Mouse (Mus musculus) kidney, embryonic 14.5 days (tissue): ENCODE data around the gene Jmy. TPM values are rescaled to one million over a fixed set of nuclear protein-coding genes. Genes with fewer than 3 reads are reported as not detected.

Experiments used
- ATAC-seq: fragments of 200-750 bp; cut with Nextera tagmentation; 2 replicates; pipeline ENCODE4 v1.8.0; 2017; ENCODE audit warnings: moderate number of reproducible peaks, mild to moderate bottlenecking, moderate TSS enrichment, moderate library complexity; ENCODE audit not compliant: low FRiP score, low TSS enrichment
- H3K27ac ChIP-seq: fragments of 300-500 bp; sonication (generic); 2 replicates; pipeline ENCODE4 v1.5.1; 2014; ENCODE audit warnings: low read depth, mild to moderate bottlenecking, low read length, moderate library complexity, mixed read lengths
- H3K27me3 ChIP-seq: fragments of 300-500 bp; sonication (generic); 2 replicates; pipeline ENCODE4 v1.6.1; 2014; ENCODE audit warnings: mild to moderate bottlenecking, low read length; ENCODE audit not compliant: control insufficient read depth, insufficient read depth
- H3K36me3 ChIP-seq: fragments of 300-500 bp; sonication (generic); 2 replicates; pipeline ENCODE4 v1.6.1; 2014; ENCODE audit warnings: low read length, mixed read lengths; ENCODE audit not compliant: control insufficient read depth, insufficient read depth
- H3K4me1 ChIP-seq: fragments of 300-500 bp; sonication (generic); 2 replicates; pipeline ENCODE4 v1.6.1; 2014; ENCODE audit warnings: low read length, mixed read lengths; ENCODE audit not compliant: control insufficient read depth, insufficient read depth
- H3K4me2 ChIP-seq: fragments of 300-500 bp; sonication (generic); replicated peaks from 2 replicates; pipeline ENCODE4 v1.6.1; 2014; ENCODE audit warnings: low read depth, mild to moderate bottlenecking, low read length
- H3K4me3 ChIP-seq: fragments of 300-500 bp; sonication (generic); 2 replicates; pipeline ENCODE4 v1.5.1; 2014; ENCODE audit warnings: mild to moderate bottlenecking, low read length
- H3K9ac ChIP-seq: fragments of 300-500 bp; sonication (generic); 2 replicates; pipeline ENCODE4 v1.6.1; 2014; ENCODE audit warnings: low read depth, mild to moderate bottlenecking, low read length, moderate library complexity
- H3K9me3 ChIP-seq: fragments of 300-500 bp; sonication (generic); 2 replicates; pipeline ENCODE4 v1.6.1; 2016; ENCODE audit warnings: low read length; ENCODE audit not compliant: control insufficient read depth
- WGBS: fragments of 180-500 bp; shearing (Covaris S2); extraction: QIAGEN DNeasy Blood & Tissue Kit; methylation state at CpG from one replicate; pipeline ENCODE4 v1.1.7; 2014; 5-methylcytosine and 5-hydroxymethylcytosine counted together
- polyA plus RNA-seq: library from polyadenylated mRNA; unstranded; fragments of >200 nt; fragmentation: Nextera tagmentation; extraction: Ambion mirVana; gene quantifications from 2 replicates; pipeline ENCODE4 v1.2.1, GENCODE M21; 2014

Gene Jmy
- polyA plus RNA-seq, 1 experiment from 2014 or later = 8.5 TPM

- H3K27me3 ChIP-seq = no peaks in the 10 kb centered on the region
- H3K9ac ChIP-seq = no peak overlapping the region
- H3K9me3 ChIP-seq = no peaks in the 10 kb centered on the region
- H3K4me1 ChIP-seq = no peaks in the 10 kb centered on the region
- WGBS = 17% methylated on average over 2 of the region's 2 CpGs
- no peak overlapping the region for H3K4me2 ChIP-seq
- no peak overlapping the region for H3K4me3 ChIP-seq
- H3K27ac ChIP-seq = peak overlapping the region; percentile 59; the same call in 1 of the 2 replicates
- ATAC-seq = peak; percentile 94
- peaks cover 3% of the 10 kb centered on the region; the same call in 1 of the 2 replicates for H3K36me3 ChIP-seq
These were observed 110.4 kb downstream of the Jmy start for GRCm38 (mm10) chr13:93389242-93389625.

- Histone ChIP-seq H3K27ac (peak overlapping the region; percentile 59; the same call in 1 of the 2 replicates), H3K4me2 (no peak overlapping the region), H3K27me3 (no peaks in the 10 kb centered on the region), H3K36me3 (peaks cover 3% of the 10 kb centered on the region; the same call in 1 of the 2 replicates), H3K4me1 (no peaks in the 10 kb centered on the region), H3K4me3 (no peak overlapping the region), H3K9me3 (no peaks in the 10 kb centered on the region), H3K9ac (no peak overlapping the region)
- no peak for ATAC-seq
- 70% methylated on average over 7 of the region's 7 CpGs for WGBS
These were observed 110.9 kb downstream of the Jmy start for GRCm38 (mm10) chr13:93388594-93389241.

- Histone ChIP-seq H3K9ac (no peak overlapping the region), H3K9me3 (no peaks in the 10 kb centered on the region), H3K4me3 (no peak overlapping the region), H3K27me3 (no peaks in the 10 kb centered on the region), H3K36me3 (no peaks in the 10 kb centered on the region), H3K4me1 (no peaks in the 10 kb centered on the region), H3K4me2 (no peak overlapping the region), H3K27ac (no peak overlapping the region)
- 93% methylated on average over 5 of the region's 5 CpGs for WGBS
- ATAC-seq = no peak
These were observed 112.2 kb downstream of the Jmy start for GRCm38 (mm10) chr13:93387440-93387839.

- no peak for ATAC-seq
- H3K9ac ChIP-seq = no peak overlapping the region
- H3K36me3 ChIP-seq = no peaks in the 10 kb centered on the region
- no peaks in the 10 kb centered on the region for H3K9me3 ChIP-seq
- H3K4me3 ChIP-seq = no peak overlapping the region
- no peaks in the 10 kb centered on the region for H3K27me3 ChIP-seq
- no peaks in the 10 kb centered on the region for H3K4me1 ChIP-seq
- H3K27ac ChIP-seq = no peak overlapping the region
- WGBS = 81% methylated on average over 1 of the region's 1 CpGs
- H3K4me2 ChIP-seq = no peak overlapping the region
These were observed 114.5 kb downstream of the Jmy start for GRCm38 (mm10) chr13:93385147-93385546.

DNA sequence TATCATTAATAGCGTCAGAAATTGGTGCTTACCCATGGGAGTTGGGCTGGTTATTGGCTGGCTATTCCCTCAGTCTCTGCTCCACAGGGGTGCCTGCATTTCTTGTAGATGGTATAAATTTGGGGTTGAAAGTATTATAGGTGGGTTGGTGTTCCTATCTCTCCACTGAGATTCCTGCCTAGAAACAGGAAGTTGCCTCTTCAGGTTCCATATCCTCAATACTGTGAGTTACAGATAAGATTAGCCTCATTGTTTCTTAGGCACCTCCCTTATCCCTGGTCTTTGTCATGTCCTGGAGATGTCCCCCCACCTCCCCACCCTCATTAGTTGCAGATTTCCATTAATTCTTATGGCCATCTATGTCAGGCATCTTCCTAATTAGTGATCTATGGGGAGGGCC, 115.1 kb downstream of the Jmy start:
- no peak overlapping the region for H3K4me2 ChIP-seq
- 89% methylated on average over 1 of the region's 1 CpGs for WGBS
- H3K4me1 ChIP-seq = no peaks in the 10 kb centered on the region
- H3K27ac ChIP-seq = no peak overlapping the region
- H3K36me3 ChIP-seq = no peaks in the 10 kb centered on the region
- no peaks in the 10 kb centered on the region for H3K9me3 ChIP-seq
- no peaks in the 10 kb centered on the region for H3K27me3 ChIP-seq
- H3K9ac ChIP-seq = no peak overlapping the region
- H3K4me3 ChIP-seq = no peak overlapping the region
- ATAC-seq = no peak

DNA sequence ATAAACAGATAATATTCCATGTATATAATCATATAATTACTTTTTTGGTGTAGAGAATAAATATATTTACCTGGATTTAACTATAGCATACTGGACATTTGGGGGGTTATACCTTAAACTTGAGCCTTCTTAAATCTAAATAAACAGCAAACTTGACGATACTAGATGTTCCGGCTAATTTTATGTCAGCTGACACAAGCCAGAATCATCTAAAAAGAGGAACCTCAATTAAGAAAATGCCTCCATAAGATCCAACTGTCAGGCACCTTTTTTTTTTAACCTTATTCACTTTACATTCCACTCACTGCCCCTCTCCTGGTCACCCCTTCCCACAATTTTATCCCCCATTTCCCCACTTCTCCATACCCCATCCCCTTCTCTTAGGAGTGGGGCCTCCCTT, 116.0 kb downstream of the Jmy start:
- Histone ChIP-seq H3K9ac (no peak overlapping the region), H3K27ac (no peak overlapping the region), H3K36me3 (no peaks in the 10 kb centered on the region), H3K9me3 (no peaks in the 10 kb centered on the region), H3K4me3 (no peak overlapping the region), H3K27me3 (no peaks in the 10 kb centered on the region), H3K4me1 (no peaks in the 10 kb centered on the region), H3K4me2 (no peak overlapping the region)
- 95% methylated on average over 2 of the region's 2 CpGs for WGBS
- no peak for ATAC-seq

DNA sequence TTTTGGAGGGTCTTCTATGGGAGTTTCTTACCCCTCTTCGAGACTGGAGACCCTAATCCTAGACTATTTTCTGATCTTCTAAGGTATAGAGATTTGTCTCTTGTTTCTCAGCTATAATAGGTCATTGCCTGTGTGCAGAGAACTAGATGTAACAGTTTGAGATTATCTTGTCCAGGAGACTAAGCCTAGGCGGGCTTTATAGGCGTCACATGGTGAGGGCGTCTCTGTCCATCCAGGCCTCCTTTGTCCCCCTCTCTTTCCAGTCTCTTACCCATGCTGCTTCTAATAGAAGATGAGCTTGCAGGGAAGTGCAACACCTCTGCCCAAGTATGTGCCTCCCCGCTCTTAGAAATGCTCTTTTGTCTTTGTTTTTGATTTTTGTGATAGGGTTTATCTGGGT, 116.5 kb downstream of the Jmy start:
- no peak overlapping the region for H3K27ac ChIP-seq
- H3K4me2 ChIP-seq = no peak overlapping the region
- no peaks in the 10 kb centered on the region for H3K4me1 ChIP-seq
- no peak overlapping the region for H3K9ac ChIP-seq
- WGBS = 97% methylated on average over 5 of the region's 5 CpGs
- ATAC-seq = no peak
- H3K36me3 ChIP-seq = no peaks in the 10 kb centered on the region
- no peak overlapping the region for H3K4me3 ChIP-seq
- no peaks in the 10 kb centered on the region for H3K9me3 ChIP-seq
- H3K27me3 ChIP-seq = no peaks in the 10 kb centered on the region

DNA sequence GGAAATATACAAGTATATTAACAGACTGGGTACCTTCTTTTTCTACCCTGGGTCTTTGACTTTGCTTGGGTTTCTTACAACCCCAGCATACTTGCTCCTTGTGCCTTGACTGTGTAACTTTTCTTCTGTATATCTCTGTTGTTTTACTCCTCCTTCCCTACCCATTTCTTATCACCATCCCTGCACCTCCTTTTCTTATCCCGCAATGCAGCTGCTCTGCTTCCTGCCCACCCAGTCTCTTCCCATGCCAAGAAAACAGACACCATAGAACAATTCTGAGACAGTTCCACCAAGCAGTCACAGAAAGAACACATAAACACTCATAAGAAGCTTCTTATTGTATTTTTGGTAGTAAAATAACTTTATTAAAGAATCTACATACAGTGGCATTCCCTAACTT, 118.3 kb downstream of the Jmy start:
- H3K27me3 ChIP-seq = no peaks in the 10 kb centered on the region
- 88% methylated on average over 1 of the region's 1 CpGs for WGBS
- no peak for ATAC-seq
- no peak overlapping the region for H3K4me2 ChIP-seq
- no peak overlapping the region for H3K4me3 ChIP-seq
- no peaks in the 10 kb centered on the region for H3K36me3 ChIP-seq
- H3K9me3 ChIP-seq = no peaks in the 10 kb centered on the region
- no peak overlapping the region for H3K9ac ChIP-seq
- H3K4me1 ChIP-seq = no peaks in the 10 kb centered on the region
- no peak overlapping the region for H3K27ac ChIP-seq

- WGBS = 93% methylated on average over 8 of the region's 8 CpGs
These were observed 119.1 kb downstream of the Jmy start for GRCm38 (mm10) chr13:93380399-93381063.

More at GRCm38 (mm10) chr13:93380399-93381063, 119.1 kb downstream of the Jmy start:
- ATAC-seq = no peak
- Histone ChIP-seq H3K27ac (no peak overlapping the region), H3K27me3 (no peaks in the 10 kb centered on the region), H3K4me1 (no peaks in the 10 kb centered on the region), H3K9me3 (no peaks in the 10 kb centered on the region), H3K36me3 (no peaks in the 10 kb centered on the region), H3K9ac (no peak overlapping the region), H3K4me2 (no peak overlapping the region), H3K4me3 (no peak overlapping the region)
